Mouse (Mus musculus) neutrophil, adult 65 days (primary cell): ENCODE measurements around the gene Pgap2. TPM values are rescaled to one million over a fixed set of nuclear protein-coding genes. Genes with fewer than 3 reads are reported as not detected.

Experiments
- total RNA-seq: library from RNA; stranded (reverse); gene quantifications from 2 replicates; pipeline ENCODE4 v1.2.4, GENCODE M21; 2023

Pgap2 gene
- total RNA-seq: 34.8 and 40.8 TPM in 2 replicates

DNA sequence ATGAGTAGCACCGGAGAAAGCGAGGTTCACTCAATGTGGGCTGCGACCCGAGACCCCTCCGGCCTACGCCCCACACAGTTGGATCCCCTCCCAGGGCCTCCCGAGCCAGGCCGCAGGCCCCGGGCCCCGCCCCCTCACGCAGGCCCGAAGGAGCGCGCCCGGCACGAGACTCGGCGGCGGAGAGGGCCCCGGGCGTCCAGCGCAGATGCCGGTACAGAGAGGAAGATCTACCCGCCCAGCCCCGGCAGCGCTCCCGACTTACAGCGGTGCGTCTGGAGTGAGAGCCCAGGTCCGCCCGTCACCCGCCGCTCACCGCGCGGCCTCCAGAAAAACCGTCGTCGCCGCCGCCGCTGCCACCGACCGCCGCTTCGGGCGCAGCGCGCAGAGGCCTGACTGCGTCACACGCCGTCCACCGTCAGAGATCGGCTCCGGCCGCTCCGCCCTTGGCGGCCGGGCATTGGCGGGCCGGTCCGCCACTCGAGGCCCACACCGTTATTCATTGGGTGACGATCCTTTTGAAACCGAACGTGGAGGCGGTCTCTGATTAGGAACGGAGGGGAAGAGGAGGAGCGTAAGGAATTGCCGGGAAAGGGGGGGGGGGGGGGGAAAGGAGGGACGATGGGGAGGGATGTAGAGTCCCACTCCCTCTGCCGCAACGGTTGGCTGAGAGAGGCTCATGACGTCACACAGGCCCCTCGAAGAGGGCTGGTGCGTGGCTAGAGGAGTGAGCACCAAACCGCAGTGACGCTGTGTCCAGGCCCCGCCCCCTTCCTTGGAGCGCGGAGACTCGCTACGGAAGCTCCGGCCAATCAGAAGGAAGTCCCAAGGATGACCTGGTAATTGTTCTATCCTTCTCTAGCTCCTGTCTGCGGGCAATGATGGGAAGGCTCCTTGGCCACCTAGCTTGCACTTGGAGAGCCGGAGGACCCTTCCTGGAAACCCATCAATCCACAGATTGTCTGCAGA is at the start of gene Pgap2, which contains the start of gene Nup98:
Gene Pgap2, plus strand, starts transcription at position 453 of the 966 bp plus-strand sequence.
Gene Nup98, minus strand, starts transcription at position 421 of the 966 bp plus-strand sequence.

DNA sequence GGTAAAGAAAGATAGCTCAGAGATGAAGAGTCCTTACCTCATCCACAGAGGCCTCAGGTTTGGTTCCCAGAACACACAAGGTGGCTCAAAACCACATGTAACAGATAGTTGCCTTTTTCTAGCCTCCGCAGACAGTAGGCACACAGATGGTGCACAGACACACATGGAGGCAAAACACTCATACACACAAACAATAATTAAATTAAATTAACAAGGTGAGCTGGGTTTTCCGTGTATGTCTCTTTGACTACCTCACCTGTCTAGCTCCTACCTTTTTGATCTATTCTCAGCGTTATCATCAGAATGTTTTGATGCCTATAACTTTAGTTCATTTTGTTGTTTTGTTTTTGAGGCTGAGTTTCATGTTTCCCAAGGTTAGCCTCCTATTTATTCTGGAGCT is 45.9 kb downstream of the Pgap2 start, which contains the start of gene Rhog:
Gene Rhog, minus strand, starts transcription at position 101 of the 400 bp plus-strand sequence.

DNA sequence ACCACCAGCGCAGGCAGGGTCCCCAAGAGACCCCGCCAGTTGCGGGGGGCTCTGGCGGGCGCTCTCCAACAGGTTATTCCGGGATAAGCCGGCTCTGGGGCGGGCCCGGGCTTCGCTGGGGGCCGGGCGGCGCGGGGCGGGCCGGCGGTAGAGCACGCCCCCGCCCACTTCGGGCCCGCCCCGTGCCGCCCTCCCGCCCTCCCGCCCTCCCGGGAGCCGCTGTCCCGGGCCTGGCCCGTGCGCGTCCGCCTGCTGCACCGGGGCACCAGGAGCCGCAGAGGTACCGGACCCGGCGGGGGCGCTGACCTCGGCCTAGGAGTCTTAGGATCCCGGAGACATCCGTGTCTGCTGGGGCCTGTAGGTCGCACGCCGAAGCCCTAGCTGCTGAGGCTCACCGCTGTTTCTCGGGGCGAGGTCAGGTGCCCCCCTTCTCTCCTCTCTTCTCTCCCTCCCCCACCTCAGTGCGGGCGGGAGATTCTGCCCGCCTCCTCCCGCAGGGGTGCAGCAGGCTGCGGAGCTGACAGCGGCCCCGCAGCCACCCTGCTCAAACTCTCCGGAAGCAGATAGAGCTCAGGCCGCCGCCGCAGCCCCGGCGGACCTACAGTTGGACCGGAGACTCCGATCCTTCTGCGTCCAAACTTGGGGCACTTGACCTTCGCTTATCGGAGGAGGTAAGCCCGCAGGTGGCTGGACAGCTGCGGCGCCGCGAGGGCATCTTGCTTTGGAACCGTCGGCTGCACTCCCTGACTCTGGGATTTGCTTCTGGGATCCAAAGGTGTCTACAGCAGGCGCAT is 57.8 kb downstream of the Pgap2 start, which contains the start of gene Stim1:
Gene Stim1, plus strand, starts transcription at position 206 of the 794 bp plus-strand sequence.

Other genes with a start within 250 kb of the Pgap2 start
- gene Il18bp, start 191.5 kb upstream of the Pgap2 start, total RNA-seq: 28.7 and 30.3 TPM in 2 replicates
- gene Rnf121, start 144.7 kb upstream of the Pgap2 start, total RNA-seq: 12.0 and 16.0 TPM in 2 replicates
- gene Xndc1, start 144.7 kb upstream of the Pgap2 start, total RNA-seq: 6.9 and 8.8 TPM in 2 replicates
- gene Xntrpc, start 144.5 kb upstream of the Pgap2 start, total RNA-seq: 0.54 and 1.1 TPM in 2 replicates
- 0.22 and 0.45 TPM in 2 replicates for gene Trpc2, start 127.1 kb upstream of the Pgap2 start, total RNA-seq
- gene Art1, start 108.5 kb upstream of the Pgap2 start, total RNA-seq: not detected in 2 replicates
- gene Art5, start 100.7 kb upstream of the Pgap2 start, total RNA-seq: not detected in 2 replicates
- 0.16 TPM in 1 of 2 replicates, not detected in the other for gene Chrna10, start 93.4 kb upstream of the Pgap2 start, total RNA-seq
- 69.7 and 84.9 TPM in 2 replicates for gene Nup98, start within 50 bp of the Pgap2 start, total RNA-seq
- 459 and 512 TPM in 2 replicates for gene Rhog, start 45.8 kb downstream of the Pgap2 start, total RNA-seq
- 90.5 and 118 TPM in 2 replicates for gene Stim1, start 57.6 kb downstream of the Pgap2 start, total RNA-seq
- 66.2 and 90.8 TPM in 2 replicates for gene Rrm1, start 231.5 kb downstream of the Pgap2 start, total RNA-seq